Mouse (Mus musculus): ENCODE measurements around the gene Slc35f2. TPM values are rescaled to one million over a fixed set of nuclear protein-coding genes. Genes with fewer than 3 reads are reported as not detected.

Slc35f2 gene
- polyA plus RNA-seq (2014; fragmentation: Illumina TruSeq; extraction: RNeasy Lipid Tissue Mini Kit (QIAGEN cat#74804); ENCODE audit: low read depth, low replicate concordance): not detected

GRCm38 (mm10) chr9:53771344-53772021 lies at the start of gene Slc35f2:
Gene Slc35f2, plus strand, starts transcription at chr9:53771538.

DNA sequence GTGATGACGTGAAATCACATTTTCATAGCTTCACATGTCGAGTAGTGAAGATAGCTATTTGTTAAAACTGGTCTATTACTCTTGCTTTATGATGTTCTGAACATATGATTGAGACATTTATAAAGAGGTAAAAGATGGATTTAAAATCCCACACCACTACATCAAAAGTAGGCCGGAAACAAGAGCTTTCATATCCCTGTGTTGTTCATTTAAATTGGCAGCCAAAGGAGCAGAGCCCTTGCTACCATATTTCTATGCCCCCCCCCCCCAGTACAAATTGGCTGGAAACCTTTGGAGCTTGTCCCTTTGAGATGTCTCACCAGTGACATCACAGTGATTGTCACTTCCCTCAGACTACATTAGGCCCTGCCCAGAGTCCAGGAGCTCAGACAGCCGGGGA lies 78.5 kb downstream of the Slc35f2 start, which contains the start of gene Sln:
Gene Sln, plus strand, starts transcription at position 301 of the 400 bp plus-strand sequence.

Other genes with a start within 250 kb of the Slc35f2 start
- gene Atm, start 234.8 kb upstream of the Slc35f2 start, polyA plus RNA-seq (2014; fragmentation: Illumina TruSeq; extraction: RNeasy Lipid Tissue Mini Kit (QIAGEN cat#74804); ENCODE audit: low read depth, low replicate concordance): 2.9 TPM
- 5.2 TPM for gene Npat, start 234.5 kb upstream of the Slc35f2 start, polyA plus RNA-seq (2014; fragmentation: Illumina TruSeq; extraction: RNeasy Lipid Tissue Mini Kit (QIAGEN cat#74804); ENCODE audit: low read depth, low replicate concordance)
- 272 TPM for gene Acat1, start 161.2 kb upstream of the Slc35f2 start, polyA plus RNA-seq (2014; fragmentation: Illumina TruSeq; extraction: RNeasy Lipid Tissue Mini Kit (QIAGEN cat#74804); ENCODE audit: low read depth, low replicate concordance)
- gene Cul5, start 101.5 kb upstream of the Slc35f2 start, polyA plus RNA-seq (2014; fragmentation: Illumina TruSeq; extraction: RNeasy Lipid Tissue Mini Kit (QIAGEN cat#74804); ENCODE audit: low read depth, low replicate concordance): 26.4 TPM
- 0.82 TPM for gene Rab39, start 65.3 kb upstream of the Slc35f2 start, polyA plus RNA-seq (2014; fragmentation: Illumina TruSeq; extraction: RNeasy Lipid Tissue Mini Kit (QIAGEN cat#74804); ENCODE audit: low read depth, low replicate concordance)
- gene Sln, start 78.6 kb downstream of the Slc35f2 start, polyA plus RNA-seq (2014; fragmentation: Illumina TruSeq; extraction: RNeasy Lipid Tissue Mini Kit (QIAGEN cat#74804); ENCODE audit: low read depth, low replicate concordance): not detected
- not detected for gene Elmod1, start 203.8 kb downstream of the Slc35f2 start, polyA plus RNA-seq (2014; fragmentation: Illumina TruSeq; extraction: RNeasy Lipid Tissue Mini Kit (QIAGEN cat#74804); ENCODE audit: low read depth, low replicate concordance)